Mouse (Mus musculus): Measurements from ENCODE around the gene Tmem63a. TPM values are rescaled to one million over a fixed set of nuclear protein-coding genes. Genes with fewer than 3 reads are reported as not detected.
A peak's percentile ranks its signal among the peaks of the same experiment; 100 is the strongest.

The Tmem63a gene
- total RNA-seq, 2 experiments from 2014 or later, result 18.7 to 18.9 TPM

DNA sequence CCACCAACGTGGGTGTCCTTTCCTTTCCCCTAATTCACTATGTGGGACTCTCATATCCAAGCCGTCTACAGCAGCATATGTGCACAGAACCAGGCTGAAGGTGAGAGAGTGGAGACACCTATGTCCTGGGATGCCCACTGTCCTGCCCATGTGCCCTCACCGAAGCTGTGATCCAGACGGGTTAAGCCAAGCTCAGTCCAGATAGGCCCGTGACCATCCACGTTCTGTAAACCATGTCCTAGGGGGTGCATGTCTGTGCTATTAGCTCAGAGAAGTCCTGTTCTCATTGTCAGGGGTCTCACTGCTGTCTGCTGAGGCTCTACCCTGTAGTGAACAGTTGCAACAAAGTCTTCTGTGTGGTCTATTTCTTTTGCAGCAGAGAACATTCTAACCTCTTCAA lies 65.7 kb downstream of the Tmem63a start:
- no peak for DNase-seq (ENCODE audit: extremely low spot score in 1 of 2, low spot score in 1 of 2)

GRCm38 (mm10) chr1:181008266-181008665 lies 66.1 kb downstream of the Tmem63a start:
- DNase-seq (ENCODE audit: extremely low spot score in 1 of 2, low spot score in 1 of 2), result no peak

- no peak for DNase-seq (ENCODE audit: extremely low spot score in 1 of 2, low spot score in 1 of 2)
These were observed 67.0 kb downstream of the Tmem63a start for GRCm38 (mm10) chr1:181009011-181009590.

DNA sequence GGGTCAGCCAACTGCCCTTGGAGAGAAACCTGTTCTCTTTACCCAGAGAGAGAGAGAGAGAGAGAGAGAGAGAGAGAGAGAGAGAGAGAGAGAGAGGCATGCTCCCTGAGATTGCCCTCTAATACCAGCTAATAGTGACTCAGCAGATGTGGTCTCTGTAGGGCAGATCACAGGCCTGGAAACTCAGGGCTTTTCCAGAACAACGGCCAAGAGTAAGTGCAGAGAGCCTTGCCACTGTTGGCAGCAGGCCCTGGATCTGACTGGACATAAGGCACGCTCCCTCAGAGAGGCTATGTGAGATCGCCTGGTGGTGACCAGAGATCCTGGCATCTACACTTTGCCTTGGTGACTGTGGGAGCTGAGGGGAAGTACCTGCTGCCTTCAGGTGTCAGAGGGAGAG lies 67.6 kb downstream of the Tmem63a start:
- no peak for DNase-seq (ENCODE audit: extremely low spot score in 1 of 2, low spot score in 1 of 2)

- no peak for DNase-seq (ENCODE audit: extremely low spot score in 1 of 2, low spot score in 1 of 2)
These were observed 68.2 kb downstream of the Tmem63a start for GRCm38 (mm10) chr1:181010171-181010932.

- DNase-seq (ENCODE audit: extremely low spot score in 1 of 2, low spot score in 1 of 2), result no peak
These were observed 69.5 kb downstream of the Tmem63a start for GRCm38 (mm10) chr1:181011601-181012000.

DNA sequence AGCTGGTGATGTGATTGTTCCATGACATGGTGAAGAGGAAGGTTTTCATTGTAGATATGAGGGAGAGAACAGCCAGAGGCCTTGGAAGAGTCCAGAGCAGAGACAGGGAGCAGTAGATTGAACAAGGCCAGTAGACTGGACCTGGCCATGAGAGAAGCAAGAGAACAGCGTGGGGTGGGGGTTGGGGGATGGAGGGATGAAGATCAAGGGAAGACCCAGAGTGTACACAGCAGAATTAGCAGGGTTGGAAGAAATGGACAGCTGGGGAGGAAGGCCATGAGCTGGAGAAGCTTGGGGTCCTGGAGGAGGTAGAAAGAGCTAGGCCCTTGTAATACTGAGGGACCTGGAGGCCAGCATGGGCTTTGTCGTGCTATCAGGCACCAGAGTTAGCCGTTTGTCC lies 70.3 kb downstream of the Tmem63a start:
- no peak for DNase-seq (ENCODE audit: extremely low spot score in 1 of 2, low spot score in 1 of 2)

DNA sequence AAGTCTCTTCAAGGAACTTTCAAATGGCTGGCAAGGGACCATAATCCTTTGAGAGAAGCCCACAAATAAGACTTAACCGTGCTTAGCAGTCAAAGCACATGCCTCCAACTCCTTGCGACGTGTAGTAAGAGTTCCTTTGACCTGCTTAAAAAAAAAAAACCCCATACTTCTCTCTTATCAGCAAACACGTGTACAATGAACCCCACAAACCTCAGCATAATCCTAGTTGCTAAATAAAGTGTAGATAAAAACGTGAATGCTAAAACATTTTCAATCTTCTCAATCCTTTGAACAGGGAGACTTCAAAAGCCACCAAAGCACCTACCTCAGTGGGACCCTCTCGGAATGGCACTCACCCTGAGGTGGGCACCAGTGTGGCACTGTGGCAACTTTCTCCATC lies 71.3 kb downstream of the Tmem63a start:
- DNase-seq (ENCODE audit: extremely low spot score in 1 of 2, low spot score in 1 of 2), result no peak

GRCm38 (mm10) chr1:181014731-181015500 lies 72.8 kb downstream of the Tmem63a start:
- no peak for DNase-seq (ENCODE audit: extremely low spot score in 1 of 2, low spot score in 1 of 2)

GRCm38 (mm10) chr1:181015558-181015957 lies 73.4 kb downstream of the Tmem63a start:
- no peak for DNase-seq (ENCODE audit: extremely low spot score in 1 of 2, low spot score in 1 of 2)

DNA sequence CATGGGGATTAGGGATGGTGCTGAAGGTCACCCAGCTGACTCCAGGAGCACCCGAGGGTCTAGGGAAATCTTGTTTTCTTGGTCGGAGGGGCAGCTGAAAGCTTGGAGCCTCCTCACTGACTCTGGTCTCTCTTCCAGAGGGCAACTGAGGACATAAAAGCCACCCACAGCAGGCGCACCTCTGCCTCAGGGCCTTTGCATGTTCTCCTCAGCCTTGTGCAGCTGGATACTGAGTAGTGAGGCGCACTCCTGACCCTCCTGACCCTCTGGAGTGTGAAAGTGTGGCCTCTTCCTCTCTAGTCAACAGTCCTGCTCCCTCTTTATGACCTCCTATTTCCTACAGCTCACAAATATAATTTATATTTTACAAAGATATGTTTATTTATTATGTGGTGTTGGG lies 73.9 kb downstream of the Tmem63a start:
- no peak for DNase-seq (ENCODE audit: extremely low spot score in 1 of 2, low spot score in 1 of 2)

DNA sequence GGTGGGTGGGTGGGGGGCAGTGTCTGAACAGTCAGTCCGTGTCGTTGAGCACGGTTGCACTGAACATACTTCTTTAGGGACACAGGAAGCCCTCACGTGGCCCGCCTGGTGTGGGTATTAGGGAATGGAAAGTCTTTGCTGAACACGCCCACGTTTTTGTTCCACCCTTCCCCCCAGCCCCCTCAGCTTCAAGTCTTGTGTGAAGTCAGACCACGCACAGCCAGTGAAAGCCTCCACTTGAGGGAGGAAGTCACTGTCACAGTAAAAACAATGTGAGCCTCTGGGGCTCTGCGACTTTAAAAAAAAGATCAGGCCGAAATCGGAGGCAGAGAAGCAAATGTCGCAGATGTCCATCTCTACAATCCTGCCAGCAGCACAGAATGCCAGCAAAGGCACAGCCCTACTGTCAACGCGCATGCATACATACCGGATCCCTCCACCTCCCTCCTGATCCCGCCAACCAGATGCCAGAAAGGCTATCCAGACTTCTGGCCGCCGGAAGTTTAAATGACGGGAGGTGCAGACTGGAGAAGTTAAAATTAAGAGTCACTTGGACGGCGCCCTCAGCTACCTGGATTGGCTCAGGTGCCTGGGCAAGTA lies 74.5 kb downstream of the Tmem63a start:
- peak; percentile 23 to 31 for DNase-seq (ENCODE audit: extremely low spot score in 1 of 2, low spot score in 1 of 2)

DNA sequence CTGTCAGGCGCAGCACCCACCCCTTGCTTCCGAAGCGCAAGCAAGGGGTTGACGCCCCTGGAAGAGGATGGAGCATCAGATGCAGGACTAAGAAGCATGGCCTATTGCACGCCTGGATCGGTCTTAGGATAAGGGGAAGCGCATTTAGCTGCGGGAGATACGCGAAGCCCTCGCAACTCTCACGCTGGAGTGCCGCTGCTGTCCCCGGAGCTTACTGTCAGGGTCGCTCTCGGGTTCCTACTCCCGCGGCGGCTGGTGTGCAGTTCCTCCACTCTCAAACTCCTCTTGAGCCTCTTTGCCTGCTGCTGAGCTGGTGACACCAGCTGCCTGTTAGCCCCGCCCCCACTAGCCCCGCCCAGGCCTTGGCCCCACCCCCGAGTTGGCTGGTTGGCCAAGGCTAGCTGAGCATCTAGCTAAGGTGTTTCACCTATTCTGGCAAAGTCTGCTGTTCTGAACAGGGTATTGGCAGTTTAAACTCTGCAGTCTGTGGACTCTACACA lies 75.1 kb downstream of the Tmem63a start:
- DNase-seq (ENCODE audit: extremely low spot score in 1 of 2, low spot score in 1 of 2), result peak; percentile 51 to 64

DNA sequence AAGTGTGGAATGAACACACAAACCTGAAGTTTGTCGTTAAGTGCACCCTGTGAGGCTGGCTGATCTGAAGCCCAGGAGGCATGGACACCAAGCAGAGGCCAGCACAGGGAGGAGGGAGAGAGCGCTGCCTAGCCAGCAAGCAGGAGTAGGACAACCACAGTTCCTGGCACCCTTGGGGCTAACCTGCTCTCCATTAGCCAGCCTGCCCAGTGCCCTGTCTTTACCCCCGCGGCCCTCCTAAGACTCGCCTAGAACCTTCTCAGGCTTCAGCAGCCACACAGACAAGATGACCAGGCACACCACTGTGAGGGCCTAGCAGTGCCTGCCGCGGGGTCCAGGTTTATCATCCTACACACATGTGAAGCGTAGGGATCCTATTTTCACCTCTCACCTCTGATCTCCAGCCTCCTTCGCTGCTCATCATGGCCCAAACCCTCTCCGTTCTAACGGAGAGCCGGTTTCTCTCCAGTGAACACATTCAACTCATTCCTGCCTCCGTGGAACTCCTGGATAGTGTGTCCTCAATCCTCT lies 75.8 kb downstream of the Tmem63a start:
- no peak for DNase-seq (ENCODE audit: extremely low spot score in 1 of 2, low spot score in 1 of 2)

DNA sequence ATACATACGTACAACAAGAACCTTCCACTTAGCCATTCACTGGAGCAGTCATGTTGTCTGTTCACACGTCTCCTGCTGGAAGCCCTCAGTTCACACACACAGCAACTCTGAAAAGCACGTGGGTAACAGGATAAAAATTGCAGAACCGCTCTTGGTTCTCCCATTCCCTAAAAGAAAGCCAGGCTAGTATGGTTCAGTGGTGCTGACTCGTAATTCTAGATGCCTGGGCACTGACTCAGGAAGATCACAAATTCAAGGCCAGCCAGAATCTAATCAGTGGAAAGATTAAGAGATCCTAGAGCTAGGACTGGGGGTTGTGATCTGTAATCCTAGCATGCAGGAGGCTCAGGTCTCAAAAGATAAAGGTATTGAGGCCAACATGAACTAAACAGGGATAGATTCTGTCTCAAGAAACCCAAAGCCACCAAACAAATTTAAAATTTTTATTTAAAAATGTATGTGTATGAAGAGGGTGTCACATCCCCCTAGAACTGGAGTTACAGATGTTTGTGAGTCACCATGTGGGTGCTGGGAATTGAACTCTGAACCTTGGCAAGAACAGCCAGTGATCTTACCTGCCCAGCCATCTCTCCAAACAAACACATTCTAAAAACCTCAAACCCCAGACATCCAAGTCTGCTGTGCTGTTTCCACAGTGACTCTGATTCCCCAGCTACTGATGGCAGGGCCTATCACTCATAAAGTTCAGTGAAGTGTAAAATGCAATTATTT lies 78.8 kb downstream of the Tmem63a start, which contains the start of gene Ephx1:
Gene Ephx1, minus strand, starts transcription at position 149 of the 732 bp plus-strand sequence.
- DNase-seq (ENCODE audit: extremely low spot score in 1 of 2, low spot score in 1 of 2), result no peak

GRCm38 (mm10) chr1:181021488-181021865 lies 79.3 kb downstream of the Tmem63a start:
- DNase-seq (ENCODE audit: extremely low spot score in 1 of 2, low spot score in 1 of 2), result no peak

GRCm38 (mm10) chr1:181022265-181022664 lies 80.1 kb downstream of the Tmem63a start:
- peak; percentile 9 to 40 for DNase-seq (ENCODE audit: extremely low spot score in 1 of 2, low spot score in 1 of 2)

Measured in layer of hippocampus, postnatal 25 days (tissue).